Mouse (Mus musculus) erythroid progenitor cell, adult 5-6 weeks (primary cell): ENCODE data around the gene Hist1h2ai. TPM values are rescaled to one million over a fixed set of nuclear protein-coding genes. Genes with fewer than 3 reads are reported as not detected.
"Not testable (repeated sequence)": the region's sequence is repeated elsewhere in the genome, so short reads cannot be mapped to it uniquely, and the experiment has no call there.

Experiments used
- ATAC-seq: replicated peaks from 2 replicates; pipeline ENCODE4 v1.8.0; 2016; ENCODE audit warnings: moderate number of reproducible peaks, mild to moderate bottlenecking, moderate TSS enrichment, inconsistent platforms; ENCODE audit not compliant: poor library complexity, low FRiP score, severe bottlenecking
- total RNA-seq, 2 experiments: library from RNA; stranded (forward) in 1 of 2; stranded (reverse) in 1 of 2; fragments of 150-400 nt in 1 of 2; fragments of 186-747, 209-891 nt in 1 of 2; gene quantifications; 2 replicates each; pipeline versions ENCODE4 v1.2.3 to v1.2.4; 2015 to 2017; ENCODE audit warnings: low replicate concordance in 2 of 2

The Hist1h2ai gene
- 22.6 and 24.1 TPM in 2 replicates for total RNA-seq (2015; ENCODE audit: low replicate concordance)
- 2,450 and 5,888 TPM in 2 replicates for total RNA-seq (2017; ENCODE audit: low replicate concordance)

DNA sequence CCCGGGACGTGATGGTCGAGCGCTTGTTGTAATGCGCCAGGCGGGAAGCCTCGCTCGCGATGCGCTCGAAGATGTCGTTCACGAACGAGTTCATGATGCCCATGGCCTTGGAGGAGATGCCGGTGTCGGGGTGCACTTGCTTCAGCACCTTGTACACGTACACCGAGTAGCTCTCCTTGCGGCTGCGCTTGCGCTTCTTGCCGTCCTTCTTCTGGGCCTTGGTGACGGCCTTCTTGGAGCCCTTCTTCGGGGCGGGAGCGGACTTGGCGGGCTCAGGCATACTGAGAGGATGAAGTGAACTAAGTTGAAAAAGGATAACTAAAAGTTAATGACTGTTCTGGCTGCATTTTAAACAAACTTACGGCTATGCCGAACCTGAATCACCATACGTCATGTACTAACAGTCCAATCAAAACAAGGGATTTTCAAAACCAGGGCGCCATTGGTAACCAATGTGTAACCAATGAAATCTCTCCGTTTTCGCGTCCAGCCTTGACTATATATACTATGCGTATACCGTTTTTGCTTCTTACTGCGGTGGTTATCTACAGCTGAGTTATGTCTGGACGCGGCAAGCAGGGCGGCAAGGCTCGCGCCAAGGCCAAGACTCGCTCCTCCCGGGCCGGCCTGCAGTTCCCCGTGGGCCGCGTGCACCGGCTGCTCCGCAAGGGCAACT lies at the start of gene Hist1h2ai, which contains the start of gene Hist1h2bl:
TSS of gene Hist1h2ai (plus strand) at position 559 of the 676 bp plus-strand sequence.
TSS of gene Hist1h2bl (minus strand) at position 280 of the 676 bp plus-strand sequence.
- peak; percentile 70 for ATAC-seq

DNA sequence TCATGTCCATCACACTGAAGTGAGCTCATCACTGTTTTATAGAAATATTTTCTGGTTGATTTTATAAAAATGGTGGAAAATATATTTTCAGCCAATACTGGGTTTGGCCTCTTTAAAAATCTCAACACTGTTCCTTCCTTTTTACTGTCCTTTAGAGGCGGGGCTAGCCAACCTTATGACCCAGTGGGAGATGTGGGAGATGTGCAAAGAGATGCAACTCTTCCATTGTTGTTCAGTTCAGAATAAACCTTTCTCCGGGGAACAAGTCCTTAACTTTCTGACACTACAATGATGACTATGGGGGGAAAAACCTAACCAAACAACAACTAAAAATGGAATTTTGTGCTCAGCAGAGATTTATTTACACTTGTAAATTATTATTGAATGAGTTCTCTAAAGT lies 38.9 kb upstream of the Hist1h2ai start, which contains the start of gene Olfr1360:
TSS of gene Olfr1360 (minus strand) at position 101 of the 400 bp plus-strand sequence.
- no peak for ATAC-seq

DNA sequence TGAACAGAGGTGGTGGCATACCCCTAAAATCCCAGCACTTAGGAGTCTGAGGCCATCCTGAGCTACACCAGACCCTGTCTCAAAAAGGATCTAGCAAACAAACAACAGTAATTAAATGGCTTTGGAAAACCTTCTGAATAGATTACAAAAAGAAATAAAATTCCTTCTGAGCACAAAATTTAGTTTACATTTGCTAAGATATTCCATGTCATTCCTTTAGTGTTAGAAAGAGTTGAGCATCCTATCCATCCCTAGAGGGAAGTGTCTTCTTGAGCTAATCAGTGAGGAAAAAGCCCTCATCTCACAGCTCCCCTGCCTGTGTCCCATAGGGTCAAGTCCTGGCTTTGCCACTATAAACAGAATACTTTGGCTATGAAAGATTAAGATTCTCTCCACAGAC lies 18.4 kb upstream of the Hist1h2ai start, which contains the start of gene Olfr1359:
TSS of gene Olfr1359 (plus strand) at position 301 of the 400 bp plus-strand sequence.
- no peak for ATAC-seq

DNA sequence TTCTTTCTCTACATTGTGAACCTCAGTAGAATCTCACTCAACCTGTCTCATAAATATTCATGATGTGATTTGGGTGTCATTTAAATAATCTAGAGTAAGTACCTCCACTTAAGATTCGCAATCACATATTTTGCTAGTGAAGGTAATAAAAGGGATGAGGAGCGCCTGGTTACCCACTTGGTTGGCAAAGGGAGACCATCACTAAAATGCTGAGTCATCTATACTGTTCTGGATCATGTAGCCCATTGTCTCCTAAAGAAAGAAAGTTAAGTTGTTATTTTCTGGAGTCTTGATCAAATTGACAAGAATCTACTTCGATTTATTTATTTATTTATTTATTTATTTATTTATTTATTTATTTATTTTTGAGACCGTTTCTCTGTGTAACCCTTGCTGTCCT lies 9.6 kb upstream of the Hist1h2ai start:
- ATAC-seq, result no peak

DNA sequence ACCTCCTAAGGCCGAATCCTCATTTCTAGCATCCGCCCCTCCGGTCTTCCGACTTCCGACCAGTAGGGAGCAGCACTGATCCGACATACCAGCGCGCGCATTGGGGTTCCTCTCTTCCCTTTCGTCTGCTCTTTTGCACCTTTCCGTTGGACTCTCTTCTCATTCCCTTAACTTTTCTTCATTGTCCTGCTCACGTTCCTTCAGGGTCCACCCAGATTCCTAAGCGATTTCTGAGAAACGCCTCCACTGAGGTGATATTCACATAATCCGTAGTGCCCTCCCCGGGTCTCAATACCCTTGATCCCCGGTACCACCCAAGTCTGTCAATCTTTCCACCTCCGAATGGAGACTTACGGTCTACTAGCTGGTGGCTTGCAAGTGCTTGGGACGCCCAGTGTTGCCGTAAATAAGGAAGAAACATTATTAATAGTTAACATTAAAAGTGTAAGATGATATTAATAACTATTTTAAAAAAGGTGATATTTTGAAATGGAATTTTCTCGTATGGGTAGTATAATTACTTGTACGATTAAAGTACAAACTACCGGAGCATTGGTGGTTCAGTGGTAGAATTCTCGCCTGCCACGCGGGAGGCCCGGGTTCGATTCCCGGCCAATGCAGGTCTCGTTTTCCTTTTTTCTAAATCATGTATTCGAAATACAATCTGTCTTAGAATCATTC lies 6.1 kb upstream of the Hist1h2ai start:
- ATAC-seq, result peak; percentile 89

DNA sequence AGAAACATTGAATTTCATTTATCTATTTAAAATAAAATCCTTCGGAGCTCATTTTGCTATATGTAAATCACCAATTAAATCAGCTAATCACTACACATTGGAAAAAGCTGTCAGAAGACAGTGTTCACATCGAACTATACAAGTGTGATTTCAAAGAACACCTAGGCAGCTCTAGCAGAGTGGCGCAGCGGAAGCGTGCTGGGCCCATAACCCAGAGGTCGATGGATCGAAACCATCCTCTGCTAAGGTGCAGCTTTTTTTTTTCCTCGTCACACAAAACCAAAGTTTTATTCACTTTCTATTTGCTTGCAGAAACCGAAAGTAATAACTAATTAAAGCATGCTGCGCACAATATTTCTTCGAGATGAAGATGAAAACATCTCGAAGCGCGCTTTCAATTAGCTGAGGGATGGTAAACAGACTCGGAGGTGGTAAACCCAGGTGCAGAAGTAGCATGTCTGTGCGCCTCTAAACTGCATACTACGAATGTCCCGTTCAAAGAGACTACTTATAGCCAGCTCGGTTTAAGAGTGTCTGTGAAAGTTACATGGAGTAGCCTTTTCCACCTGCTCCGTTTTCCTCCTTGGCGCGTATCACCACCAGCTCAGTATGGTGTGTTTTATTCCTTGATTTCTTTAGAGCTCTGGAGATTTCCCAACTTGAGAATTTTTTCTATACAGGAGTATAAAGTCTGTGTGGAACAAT lies 5.2 kb upstream of the Hist1h2ai start:
- 0 out of 2 replicates have a peak, but pooled peaks have one; percentile 36 for ATAC-seq

DNA sequence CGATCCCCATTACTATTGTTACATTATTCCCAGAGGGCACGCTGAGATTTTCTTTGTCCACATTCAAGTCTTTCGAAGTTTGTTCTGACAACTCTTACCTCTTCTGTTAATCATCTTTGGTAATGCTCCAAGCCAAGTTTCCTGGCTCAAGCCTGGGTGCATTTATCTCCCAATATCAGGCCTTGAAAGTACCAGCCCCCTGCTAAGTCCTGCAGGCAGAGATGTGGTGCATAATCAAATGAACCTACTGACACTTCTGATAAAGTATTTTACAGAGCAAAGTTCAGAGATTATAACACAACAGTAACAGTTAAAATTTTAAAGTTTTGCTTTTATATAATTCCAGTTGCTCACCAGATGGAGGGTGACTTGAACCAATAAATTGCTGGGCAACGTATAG lies 4.5 kb upstream of the Hist1h2ai start:
- ATAC-seq, result no peak

DNA sequence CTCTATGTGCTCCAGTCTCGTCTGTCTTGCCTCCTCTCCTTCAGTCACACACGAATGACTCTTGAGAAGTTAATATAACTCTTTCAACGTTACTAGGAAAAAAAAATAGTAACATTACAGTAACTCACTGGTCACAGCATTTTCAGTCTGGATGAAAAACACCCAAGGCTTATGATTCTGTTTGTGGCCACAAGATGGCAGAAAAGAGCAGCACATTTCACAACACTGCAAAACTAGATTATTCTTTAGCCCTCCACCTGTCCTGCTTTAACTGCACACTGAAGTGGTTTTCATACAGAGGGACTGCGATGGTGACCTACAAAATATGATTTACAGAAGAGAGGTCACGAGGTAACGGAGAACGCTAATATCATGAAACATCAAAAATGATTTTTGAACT lies 1.5 kb upstream of the Hist1h2ai start:
- peak; percentile 28 for ATAC-seq

DNA sequence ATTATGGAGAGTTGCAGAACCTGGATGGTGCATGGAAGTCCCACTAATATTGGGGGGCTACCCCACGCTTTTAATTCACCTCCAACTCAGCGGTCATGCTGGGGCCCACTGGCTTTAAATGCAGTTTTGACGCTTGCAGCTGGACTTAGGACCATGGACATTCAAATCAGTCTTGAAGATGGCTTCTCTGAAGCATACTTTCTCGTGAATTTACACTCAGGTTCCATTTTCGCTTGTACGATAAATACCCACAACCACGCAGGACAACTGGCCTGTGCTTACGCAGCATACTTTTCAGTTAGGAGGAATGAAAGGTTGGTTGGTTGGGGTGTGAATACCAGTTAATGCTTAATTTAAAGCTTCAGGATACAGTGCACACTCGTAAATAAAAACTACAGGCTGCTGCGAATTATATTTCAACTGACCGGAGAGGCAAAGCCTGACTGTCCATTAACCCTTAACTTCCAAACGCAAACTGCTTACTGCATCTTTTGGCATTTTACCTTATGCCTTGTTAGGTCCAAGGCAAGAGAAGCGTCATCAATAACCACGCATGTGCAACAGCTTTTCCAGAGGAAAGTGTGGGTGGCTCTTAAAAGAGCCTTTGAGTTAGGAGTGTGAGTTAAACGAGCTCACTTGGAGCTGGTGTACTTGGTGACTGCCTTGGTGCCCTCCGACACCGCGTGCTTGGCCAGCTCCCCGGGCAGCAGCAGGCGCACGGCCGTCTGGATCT lies 925 bp upstream of the Hist1h2ai start:
- ATAC-seq, result peak; percentile 12; the same call in 1 of the 2 replicates

DNA sequence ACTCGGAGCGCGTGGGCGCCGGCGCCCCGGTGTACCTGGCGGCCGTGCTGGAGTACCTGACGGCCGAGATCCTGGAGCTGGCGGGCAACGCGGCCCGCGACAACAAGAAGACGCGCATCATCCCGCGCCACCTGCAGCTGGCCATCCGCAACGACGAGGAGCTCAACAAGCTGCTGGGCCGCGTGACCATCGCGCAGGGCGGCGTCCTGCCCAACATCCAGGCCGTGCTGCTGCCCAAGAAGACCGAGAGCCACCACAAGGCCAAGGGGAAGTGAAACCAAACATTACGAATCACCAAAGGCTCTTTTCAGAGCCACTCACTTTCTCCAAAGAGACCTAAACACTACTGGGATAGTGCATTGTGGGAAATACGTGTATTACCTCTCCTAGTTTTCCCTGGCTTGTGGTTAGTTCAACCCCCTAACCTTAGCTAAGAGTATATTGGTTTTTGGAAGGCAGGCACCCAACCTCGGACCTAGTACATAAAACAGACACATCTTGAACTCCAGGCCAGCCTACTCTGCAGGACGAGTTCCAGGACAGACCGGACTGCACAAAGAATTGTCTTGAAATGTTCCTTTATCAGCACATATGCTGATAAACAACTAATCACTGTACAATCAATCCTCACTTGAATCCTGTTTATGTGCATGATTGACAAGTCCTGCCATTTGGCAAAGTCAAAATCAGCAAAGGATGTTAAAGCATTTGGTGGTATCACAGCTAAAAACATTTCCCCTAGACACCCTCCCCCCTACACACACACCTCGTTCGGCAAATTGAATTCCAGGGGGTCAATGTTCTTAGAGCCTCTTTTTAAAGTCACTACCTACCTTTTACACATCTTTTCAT lies 544 bp downstream of the Hist1h2ai start:
- ATAC-seq, result peak; percentile 13

DNA sequence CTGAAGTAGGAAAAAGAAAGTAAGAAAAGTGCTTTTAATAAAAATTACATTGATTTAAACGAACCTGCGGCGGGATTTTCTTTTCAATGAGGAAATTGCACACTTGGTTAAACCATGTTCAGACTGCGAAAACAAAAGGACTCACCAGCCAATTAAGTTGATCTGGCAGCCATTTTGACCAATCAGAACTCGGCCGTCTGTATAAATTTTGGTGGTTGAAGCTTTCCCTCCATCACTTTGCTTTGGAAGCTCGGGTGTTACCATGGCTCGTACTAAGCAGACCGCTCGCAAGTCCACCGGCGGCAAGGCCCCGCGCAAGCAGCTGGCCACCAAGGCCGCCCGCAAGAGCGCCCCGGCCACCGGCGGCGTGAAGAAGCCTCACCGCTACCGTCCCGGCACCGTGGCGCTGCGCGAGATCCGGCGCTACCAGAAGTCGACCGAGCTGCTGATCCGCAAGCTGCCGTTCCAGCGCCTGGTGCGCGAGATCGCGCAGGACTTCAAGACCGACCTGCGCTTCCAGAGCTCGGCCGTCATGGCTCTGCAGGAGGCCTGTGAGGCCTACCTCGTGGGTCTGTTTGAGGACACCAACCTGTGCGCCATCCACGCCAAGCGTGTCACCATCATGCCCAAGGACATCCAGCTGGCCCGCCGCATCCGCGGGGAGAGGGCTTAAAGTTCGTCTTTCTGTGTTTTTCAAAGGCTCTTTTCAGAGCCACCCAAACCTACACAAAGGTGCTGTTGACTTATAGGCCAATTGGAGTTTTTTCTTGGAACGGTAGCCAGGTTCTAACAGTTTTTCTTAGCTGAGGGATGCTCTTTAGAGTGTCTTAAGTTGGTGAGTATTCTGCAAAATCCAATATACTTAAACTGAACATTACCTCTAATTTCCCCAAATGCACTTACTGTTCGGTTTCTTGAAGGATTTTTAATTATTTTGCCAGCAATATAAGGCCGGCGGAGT lies 1.5 kb downstream of the Hist1h2ai start, which contains the start of gene Hist1h3h:
TSS of gene Hist1h3h (plus strand) at position 263 of the 961 bp plus-strand sequence.
- ATAC-seq, result peak; percentile 40

DNA sequence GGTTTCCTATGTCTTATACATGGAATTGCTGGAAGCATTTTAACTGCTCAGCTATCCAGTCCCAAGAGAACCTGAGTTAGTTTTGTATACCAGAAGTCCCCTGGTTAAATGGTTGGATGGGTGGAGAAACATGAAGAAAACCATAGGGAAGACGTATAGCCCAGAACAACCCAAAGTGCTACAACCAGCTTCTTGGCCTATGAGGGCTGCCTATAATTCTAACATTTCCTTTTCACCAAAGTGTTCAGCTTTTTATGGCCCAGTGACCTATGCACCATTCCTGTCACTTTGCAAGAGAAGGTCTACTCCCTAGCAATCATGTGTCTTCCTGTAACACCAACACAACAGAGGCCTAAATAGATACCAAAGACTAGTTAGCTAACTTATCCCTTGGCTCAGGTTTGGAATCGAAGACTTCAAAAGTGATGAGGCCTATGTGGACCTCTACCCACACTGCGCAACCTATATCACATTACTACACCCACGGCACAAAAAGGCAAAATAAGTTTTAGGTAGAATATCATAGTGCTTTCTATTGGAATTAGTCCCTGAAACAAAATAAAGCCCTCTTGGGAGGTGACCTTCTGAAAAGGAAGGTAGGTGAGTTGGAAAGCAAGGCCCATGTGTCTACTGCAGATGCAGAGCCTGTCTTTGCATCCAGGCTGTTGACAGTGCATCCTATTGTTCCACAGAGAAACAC lies 2.3 kb downstream of the Hist1h2ai start:
- peak; percentile 4 for ATAC-seq

DNA sequence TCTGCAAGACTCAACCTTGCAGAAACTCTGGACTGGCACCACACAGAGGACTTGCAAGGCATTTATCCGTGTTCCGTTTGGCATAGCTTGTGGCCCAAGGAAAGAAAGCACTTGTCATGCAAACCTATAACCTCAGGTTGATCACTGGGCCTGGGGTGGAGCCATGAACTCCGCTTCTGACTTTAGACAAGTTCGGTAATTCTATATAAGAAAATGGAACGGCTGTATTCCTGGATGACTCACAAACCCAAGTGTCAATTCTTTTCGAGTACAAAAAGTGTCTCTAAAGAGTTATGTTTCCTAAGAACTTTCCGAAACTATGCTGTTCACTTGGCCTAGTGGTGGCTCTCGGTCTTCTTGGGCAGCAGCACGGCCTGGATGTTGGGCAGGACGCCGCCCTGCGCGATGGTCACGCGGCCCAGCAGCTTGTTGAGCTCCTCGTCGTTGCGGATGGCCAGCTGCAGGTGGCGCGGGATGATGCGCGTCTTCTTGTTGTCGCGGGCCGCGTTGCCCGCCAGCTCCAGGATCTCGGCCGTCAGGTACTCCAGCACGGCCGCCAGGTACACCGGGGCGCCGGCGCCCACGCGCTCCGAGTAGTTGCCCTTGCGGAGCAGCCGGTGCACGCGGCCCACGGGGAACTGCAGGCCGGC lies 5.0 kb downstream of the Hist1h2ai start:
- not testable (repeated sequence) for ATAC-seq

DNA sequence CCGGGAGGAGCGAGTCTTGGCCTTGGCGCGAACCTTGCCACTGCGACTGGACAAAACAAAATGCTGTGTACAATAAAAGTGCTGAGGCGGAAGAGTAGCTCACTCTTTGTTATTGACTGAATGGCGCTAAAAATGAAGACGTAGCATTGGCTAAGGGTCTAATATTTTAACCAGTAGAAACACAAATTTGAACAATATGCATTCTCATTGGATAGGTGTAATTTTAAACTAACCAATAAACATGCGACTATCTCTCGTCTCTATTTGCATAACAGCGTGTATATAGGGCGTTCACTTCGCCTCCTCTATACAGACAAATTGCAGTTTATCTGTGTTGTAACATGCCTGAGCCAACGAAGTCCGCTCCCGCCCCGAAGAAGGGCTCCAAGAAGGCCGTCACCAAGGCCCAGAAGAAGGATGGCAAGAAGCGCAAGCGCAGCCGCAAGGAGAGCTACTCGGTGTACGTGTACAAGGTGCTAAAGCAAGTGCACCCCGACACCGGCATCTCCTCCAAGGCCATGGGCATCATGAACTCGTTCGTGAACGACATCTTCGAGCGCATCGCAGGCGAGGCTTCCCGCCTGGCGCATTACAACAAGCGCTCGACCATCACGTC lies 5.6 kb downstream of the Hist1h2ai start, which contains the start of gene Hist1h2bm:
TSS of gene Hist1h2bm (plus strand) at position 288 of the 616 bp plus-strand sequence.
- ATAC-seq, result peak; percentile 77

DNA sequence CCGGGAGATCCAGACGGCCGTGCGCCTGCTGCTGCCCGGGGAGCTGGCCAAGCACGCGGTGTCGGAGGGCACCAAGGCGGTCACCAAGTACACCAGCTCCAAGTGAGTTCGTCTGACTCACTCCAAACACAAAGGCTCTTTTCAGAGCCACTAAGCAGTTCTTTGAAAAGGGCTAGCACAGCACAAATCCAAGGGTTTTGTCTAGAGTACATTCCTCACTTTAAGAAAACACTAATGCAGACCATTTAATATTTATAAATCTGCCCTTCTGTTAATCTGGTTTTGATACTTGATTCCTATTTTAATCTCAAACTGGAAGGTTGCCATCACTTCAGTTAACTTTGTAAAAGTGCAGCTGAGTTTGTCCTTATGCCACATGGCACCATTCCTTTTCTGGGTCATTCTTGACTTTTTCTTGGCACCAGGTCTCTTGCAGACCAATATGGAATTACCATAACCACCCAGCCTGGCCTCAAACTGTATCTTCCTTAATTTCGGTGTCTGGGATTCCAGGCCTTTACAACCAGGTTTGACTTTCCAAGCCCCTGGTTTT lies 6.2 kb downstream of the Hist1h2ai start:
- ATAC-seq, result peak; percentile 21; the same call in 1 of the 2 replicates
